Mouse (Mus musculus) frontal cortex, postnatal 10 days (tissue): Measurements from ENCODE around the gene Gm20509.
A peak's percentile ranks its signal among the peaks of the same experiment; 100 is the strongest.
"Not testable (repeated sequence)": the region's sequence is repeated elsewhere in the genome, so short reads cannot be mapped to it uniquely, and the experiment has no call there.

Experiments
- DNase-seq, 2 experiments: peaks; one replicate each; pipeline ENCODE4 v3.0.0; 2022; ENCODE audit warnings: low spot score in 2 of 2, mixed read lengths in 1 of 2

Gm20509 gene

DNA sequence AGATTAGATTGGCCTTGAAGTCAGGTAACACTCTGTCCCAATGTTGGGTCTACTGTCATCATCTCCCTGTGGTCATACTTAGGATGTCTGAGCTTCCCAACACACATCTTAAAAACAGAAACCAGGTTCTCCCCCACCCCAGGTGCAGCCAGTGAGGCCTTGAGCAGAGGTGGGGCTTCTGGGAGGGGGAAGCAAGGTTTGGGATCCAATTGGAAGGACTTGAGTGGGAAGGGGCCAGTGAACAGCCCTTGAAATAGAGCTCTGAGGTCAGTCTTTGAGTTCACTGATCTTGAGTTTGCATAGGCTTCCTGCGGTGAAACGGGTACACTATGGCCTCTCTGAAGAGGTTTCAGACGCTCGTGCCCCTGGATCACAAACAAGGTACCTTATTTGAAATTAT is at the start of gene Gm20509:
Gene Gm20509, plus strand, starts transcription at position 290 of the 400 bp plus-strand sequence.
- DNase-seq = no peak

DNA sequence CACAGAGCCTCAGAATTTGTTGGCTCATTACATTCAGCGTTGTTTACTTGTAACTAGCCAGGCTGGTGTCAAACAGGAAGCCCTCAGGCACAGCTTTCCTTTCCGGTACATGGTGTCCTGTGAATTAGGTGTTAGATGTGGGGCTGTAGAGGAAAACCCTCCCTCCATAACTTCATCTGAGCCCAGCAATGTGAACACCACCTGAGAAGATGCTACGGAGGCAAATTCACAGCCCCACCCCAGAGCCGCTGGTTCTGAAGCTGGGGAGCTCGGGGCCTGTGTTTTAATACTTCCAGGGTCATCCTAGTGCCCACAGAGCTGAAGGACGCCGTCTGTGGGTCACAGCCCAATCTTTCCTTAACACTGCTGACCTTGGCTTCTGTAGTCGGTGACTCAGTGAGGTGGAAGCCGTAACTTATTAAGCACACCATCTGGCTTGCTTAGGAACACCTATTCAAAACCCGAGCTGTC is 46.8 kb upstream of the Gm20509 start:
- no peak for DNase-seq

DNA sequence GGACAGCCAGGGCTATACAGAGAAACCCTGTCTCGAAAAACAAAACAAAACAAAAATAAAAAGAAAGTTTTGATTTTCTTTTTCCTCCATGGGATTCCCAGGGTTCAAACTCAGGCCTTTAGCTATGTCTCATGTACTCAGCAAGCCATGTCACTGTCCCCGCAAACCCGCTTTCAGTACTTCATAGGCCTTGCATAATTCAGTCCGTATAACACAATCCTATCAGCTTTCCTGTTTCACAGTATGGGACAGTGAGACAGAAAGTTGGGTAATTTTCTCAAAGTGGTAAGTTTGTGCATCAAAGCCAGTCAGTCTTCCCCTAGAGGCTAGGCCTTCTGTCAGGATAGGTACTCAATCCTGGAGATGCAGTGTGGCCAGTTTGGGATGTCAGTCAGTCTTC is 43.0 kb upstream of the Gm20509 start:
- no peak for DNase-seq

DNA sequence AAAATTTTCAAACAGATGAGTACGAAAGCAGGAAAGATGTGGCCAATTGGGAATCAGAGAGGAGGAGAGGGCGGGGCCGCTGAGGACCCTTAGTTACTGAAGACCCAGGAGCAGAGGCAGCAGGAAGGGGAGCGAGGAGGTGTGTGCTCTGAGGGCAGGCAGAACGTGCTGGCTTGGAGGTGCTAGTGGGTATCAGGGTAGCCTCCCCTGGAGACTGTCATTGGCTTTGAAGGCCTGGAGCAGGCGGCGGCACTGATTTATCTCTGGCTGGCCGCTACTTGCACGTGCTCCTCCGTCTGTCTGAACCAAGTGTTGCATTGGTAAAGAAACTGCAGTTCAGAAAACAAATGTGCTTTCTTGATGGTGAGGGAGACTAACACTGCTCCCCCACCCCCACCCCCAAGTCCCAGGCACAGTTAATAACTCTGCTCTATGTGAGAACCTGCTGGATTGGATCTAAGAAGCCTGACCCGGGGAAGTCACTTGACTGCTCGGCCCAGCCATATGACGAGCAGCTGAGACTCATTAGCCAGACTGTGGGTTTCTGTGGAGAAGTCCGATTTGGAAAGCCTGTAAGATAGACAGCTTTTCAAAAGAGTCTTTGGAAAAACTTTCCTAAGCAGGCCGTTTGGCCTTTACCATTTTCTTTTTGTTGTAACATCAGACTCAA is 38.5 kb upstream of the Gm20509 start:
- DNase-seq = no peak

DNA sequence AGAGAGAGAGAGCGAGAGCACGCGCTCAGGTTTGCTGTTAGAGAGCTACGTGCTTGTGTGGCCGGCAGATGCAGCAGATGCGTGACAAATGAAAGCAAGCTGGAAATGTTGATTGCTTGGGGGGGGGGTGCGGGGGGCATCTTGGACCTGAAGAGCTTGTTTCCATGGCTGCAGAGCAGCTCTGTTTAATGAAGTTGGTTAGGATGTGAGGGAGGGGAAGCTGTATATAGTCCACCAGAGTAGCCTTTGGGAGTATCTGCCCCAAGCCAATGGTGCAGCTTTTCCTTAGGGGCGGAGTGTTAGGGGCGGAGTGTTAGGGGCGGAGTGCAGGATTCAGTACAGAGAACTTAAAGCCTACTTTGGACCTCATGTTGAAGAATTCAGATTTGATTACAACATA is 35.2 kb upstream of the Gm20509 start:
- no peak for DNase-seq

DNA sequence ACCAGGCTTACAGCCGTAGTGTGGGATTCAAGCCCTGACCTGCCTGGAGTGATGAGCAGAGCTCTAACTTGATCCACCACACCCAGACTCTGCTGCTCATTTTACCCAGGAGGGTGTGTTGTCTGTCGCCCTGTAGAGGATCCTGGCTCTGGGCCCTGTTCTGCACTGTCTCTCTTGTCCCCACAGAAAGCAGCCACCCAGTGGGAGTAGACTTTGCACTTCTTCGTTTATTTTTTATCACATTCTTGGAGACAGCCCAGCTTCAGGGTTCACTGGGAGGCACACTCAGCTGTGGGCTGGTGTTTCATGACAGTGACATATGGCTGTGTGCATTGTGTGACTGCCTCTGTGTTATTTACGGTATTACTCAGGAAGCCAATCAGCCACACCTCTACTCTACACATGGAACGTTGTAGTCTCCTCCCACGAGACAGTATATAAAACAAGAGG is 34.0 kb upstream of the Gm20509 start:
- peak in 1 of 2 experiments; percentile 55 for DNase-seq

DNA sequence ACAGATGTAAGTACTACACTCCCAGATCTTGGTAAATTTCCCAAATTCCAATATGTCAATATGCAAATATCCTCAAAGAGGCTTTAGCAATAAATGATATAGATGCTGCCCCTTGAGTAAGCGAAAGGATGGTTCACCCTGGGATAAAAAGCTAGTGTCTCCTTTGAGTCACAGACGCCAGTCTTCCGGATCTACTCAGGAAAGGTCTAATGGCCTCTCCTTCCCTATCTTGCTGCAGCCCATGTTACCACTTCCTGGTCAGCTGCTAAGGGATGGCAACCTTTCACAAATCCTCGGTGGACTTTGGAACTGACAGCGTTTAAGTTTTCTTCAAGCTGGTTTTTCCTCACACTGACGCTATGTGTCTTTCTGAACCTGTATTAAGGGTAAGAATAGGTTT is 33.6 kb upstream of the Gm20509 start:
- no peak for DNase-seq

DNA sequence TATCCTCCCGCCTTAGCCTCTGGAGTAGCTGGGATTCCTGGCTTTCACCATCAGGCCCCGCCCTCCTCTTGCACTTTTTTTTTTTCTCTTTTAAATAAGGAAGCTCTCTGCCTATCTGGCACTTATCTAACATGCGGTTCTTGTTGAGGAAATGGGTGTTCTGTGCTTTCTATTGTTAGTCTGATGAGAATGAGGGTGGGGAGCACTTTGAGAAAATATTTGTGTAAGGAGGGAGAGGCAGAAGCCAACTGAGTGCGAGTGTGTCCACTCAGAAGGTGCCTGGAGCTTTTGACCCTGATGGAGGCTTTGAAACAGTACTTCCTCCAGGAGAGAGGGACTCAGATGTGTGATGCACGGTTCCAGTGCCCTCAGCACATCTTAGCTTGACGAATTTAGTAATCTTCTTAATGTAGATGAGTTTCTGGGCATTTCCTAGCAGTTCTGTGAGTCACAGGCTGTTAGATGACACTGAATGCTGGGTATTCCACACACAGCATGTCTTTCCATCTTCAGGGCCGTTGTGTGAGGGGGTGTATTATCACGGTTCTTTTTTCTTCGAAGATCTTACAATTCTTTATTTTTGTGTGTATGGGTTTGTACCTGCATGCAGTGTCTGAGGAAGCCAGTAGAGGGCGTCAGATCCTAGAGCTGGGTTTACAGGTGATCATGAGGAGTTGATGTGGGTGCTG is 31.2 kb upstream of the Gm20509 start:
- DNase-seq = no peak

DNA sequence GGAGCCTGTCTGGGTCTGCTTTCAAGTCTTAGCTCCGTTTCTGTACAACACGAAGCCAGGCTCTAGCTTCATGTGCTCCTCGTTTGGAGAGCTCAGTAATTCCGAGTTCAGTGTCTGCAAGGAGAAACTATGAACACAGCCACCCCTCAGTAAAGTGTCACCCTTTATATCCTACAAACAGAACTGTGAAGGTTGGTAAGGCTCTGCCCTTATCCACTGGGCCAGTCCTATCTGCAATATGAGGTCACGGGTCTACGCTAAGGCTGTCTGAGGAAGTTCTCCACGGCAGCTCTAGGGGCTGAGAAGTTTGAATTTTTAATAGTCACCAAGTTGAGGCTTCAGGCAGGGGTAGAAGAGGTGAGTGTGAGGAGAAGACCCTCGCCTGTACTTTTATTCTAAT is 29.8 kb upstream of the Gm20509 start:
- no peak for DNase-seq

DNA sequence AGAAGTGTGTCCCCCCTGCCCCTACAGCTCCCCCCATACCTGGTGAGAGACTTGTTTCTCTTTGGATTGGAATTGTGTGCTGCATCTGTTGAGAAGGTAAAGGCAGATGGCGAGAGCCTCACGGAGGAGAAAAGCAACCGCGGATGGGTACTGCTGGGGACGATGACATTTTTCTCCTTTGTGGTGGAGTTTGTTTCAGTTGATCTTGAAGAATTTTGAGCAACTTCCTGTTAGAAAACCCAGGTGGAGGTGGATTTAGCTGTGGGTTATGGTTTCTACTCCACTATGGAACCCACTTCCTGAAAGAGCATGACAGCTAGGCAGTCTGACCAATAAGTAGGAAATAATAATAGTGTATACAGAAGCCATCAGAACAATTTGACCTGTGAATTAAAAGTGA is 29.1 kb upstream of the Gm20509 start:
- no peak for DNase-seq

DNA sequence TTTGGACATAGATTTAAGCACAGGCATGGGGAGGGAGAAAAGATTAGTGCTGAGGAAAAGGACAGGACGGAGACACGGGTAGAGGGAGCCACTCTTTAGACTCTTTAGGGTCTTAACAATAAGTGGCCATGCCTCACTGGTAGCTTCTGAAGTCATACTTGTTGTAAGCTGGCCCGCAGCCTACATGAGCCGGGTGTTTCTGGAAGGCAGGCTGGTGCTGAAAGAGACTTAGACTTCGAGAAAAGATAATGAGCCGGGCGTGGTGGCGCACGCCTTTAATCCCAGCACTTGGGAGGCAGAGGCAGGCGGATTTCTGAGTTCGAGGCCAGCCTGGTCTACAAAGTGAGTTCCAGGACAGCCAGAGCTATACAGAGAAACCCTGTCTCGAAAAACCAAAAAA is 22.9 kb upstream of the Gm20509 start:
- not testable (repeated sequence) for DNase-seq

DNA sequence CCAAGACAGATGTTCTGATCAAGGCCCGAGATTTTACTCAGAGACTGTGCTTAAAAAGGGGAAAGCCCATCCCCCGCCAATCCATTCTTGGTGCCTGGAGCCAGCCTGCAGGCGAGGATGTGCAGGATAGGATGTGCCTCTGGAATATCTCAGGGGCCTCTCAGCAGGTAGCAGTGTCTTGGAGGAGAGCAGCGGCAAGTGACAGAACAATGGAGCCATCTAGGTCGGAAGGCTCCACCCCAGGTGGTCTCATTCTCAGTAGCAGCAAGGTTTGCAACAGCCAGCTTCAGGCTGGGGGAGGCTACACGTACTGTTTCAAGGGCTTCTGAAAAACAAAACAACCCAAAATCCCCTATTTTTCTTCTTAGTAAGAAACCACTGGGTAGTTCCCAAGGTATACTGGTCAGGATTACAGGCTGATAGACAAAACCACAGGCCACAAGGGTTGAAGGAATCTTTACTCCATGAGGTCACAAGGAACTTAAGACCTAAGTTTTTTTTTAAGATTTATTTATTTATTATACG is 22.4 kb upstream of the Gm20509 start:
- no peak for DNase-seq

DNA sequence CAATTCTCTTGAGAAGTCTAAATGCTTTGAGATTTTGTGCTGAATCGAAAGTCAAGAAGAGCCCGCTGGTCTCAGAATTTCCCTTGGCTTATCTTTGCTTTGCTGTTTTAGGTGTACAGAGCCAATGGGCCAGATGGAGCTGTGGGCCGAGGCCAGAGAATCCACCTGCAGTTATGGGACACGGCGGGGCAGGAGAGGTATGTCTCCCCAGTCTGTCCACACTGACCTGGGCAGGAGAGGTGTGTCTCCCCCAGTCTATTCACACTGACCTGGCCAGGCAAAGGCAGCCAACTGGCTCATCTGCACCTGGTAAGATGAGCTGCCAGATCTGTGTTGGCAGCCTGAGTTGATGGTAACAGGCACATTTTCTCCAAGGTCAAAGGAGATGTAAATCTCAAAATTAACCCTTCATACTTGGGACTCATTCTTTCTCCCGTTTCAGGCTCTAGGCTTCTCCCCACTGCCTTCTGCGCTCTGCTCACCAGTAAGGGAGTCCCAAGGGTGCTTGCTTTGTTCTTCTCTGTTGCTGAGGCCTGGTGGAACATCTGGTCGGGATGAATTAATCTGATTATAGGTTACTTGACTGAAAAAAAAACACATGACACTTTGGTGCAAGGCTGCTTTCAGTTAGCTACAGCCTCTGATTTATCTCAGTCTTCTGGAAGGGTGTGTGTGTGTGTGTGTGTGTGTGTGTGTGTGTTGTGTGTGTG is 19.8 kb upstream of the Gm20509 start:
- no peak for DNase-seq

DNA sequence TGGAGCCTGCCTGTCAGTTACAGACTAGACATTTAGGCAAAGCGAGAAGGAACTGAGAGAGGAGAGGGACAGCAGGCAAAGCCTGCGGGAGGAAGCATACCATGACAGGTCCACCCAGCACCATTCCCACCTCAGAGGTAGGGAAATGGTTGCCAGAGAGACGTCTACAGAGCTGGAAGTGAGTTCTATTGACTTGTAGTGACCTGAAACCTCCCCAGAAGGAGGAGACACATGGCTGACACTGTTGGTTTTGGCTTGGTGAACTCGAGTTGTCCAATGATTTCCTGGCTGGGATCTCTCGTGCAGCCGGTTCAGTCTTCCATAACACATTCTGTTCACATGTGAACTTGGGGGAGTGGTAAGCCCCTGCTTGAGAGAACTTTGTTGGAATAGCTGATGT is 18.3 kb upstream of the Gm20509 start:
- no peak for DNase-seq

DNA sequence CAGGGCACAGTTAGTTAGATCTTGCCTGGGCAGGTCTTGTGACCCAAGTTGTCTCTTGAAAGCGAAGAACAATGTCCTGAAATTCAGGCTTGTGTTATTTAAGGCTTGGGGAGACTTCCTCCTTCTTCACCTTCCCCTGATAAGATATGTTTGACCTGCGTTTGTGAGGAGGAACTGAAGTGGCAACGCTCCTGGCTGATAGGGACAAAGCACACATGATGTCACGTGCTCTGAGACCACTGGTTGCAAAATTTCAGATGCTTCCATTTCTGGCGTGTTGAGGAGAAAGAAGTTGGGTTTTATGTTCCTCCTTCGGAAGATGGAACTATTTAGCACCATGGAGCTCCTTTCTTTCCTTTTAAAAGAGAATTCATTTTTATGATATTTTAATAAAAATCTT is 16.4 kb upstream of the Gm20509 start:
- DNase-seq = no peak

DNA sequence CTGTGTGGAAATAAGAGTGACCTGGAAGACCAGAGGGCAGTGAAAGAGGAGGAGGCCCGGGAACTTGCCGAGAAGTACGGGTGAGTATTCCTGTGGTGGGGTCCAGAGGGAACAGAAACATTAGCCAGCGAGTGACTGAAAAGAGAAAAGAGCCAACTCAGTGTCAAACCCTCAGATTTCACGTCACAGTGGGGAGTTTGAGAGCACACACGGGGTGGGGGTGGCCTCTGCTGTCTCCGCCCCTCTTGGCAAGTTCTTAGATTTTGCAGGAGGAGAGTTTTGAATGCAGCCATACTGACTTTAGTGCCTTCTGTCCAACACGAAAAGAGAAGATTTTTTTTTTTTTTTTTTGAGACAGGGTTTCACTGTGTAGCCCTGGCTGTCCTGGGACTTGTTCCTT is 15.1 kb upstream of the Gm20509 start:
- DNase-seq = no peak

DNA sequence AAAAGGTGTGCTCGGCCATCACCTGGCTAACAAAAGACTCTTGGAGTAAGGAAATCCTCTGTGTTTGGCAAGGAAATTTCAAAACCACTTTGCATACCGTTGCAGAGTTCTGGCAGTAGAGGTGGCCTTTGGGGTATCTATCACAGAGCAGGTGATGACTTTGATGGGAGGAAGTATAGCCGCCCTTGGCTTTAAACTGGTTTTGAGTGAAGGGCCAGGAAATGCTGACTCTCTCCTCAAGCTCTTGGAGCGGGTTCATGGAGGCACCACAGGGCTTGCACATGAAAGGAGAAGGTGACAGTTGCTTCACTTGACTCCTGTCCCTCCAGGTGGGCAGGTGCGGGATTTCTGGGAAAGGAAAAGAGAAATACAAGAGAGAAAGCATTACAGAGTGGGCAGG is 14.7 kb upstream of the Gm20509 start:
- DNase-seq = no peak

DNA sequence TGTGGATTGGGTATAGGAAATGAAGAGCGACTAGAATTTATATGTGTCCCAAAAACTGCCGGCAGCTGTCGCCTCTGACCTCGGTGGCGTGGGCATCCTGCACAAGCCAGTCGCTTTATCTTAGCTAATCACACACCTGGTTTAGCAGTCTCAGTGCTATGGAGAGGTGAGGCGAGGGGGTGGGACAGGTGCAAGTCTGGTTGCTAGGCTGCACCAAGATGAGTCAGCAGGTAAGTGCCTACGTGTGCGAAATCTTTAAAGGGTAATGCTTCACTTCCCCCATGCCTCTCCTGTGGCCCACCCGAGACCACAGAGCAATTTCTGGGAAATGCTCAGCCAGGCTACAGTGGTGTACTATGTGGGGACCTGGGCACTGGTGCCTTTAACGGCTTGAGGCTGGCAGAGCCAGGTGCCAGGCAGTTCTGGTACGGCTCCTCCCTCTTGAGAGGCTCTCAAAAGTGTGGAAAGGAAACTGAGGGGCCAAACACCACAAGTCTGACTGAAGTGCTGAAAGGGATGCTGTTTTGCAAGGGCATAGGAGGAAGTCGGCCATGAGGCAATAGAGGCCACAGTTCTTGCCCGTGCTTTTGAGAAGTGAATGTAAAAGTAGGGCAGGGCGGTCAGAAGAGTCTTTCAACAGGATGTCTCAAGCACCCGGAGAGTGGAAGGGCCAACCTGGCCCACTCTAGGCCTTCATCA is 12.9 kb upstream of the Gm20509 start:
- no peak for DNase-seq

DNA sequence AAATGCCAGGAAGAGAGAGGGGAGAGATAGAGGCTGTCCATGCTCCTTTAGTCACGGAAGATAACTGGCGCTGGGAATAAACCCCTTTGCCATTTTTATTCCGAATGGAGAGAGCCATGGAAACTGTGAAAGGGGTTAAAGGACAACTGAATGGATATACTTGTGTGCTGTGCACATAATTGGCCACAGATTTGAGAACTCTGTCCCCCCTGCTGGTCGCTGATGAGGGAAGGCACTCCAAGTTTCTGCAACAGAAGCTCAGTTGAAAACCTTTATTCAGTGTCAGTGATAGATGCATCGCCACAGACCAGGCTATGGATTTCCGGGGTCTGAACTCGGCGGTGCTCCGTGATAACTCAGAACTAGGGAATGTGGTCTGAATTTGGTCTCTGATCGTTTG is 12.1 kb upstream of the Gm20509 start:
- DNase-seq = no peak

DNA sequence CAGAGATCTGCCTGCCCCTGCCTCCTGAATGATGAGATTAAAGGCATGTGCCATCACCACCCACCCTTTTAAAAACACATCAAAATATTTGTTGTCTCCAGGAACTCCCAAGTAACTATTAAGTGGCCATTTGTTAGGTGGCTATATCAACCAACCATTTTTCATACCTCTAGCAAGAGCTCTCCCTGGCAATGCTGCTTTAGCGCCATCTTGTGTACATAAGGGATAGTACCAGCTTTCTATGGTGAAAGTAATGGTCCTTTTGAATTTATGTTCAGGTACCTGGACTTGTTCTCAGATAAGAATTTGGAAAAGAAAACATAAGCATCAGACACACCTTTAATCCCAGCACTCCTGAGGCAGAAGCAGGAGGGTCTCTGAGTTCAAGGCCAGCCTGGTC is 10.5 kb upstream of the Gm20509 start:
- DNase-seq = no peak

DNA sequence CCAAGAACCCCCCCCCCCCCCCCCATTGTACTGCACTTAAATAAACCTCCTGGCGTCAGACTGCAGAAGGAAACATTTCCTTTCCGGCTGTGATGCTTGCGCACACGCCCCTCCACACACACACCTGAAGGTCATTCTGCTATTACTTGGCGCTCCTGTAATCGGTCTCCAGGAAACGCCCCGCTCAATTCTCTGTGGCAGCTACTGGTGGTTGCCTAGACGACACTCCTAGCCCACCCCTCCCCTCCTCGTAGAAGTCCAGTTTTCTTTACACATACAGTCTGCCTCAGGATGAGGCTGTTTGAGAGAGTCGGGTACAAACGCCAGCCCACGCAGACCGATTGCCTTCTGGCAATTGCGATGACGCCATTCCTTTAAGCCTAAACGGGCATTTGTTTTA is 7.7 kb upstream of the Gm20509 start:
- no peak for DNase-seq

DNA sequence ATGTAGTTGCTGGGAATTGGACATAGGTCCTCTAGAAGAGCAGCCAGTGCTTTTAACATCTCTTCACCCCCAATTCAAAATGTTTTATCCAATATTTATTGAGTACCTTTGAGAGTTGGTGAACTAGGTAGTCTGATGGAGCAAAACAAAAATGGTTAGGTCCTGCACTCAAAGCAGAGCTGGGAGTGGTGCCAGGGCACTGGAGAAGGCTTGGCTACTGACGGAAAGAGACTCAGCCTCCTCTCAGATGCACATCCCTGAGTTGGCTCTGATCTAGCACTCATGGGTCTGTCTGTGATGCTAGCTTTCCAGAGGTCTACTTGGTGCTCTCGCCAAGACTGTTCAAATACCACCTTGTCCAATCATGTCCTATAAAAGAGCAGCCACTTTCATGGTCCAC is 4.4 kb upstream of the Gm20509 start:
- no peak for DNase-seq
